ENCODE assay signal across 21 mouse cellular contexts in the genomic region with DNA sequence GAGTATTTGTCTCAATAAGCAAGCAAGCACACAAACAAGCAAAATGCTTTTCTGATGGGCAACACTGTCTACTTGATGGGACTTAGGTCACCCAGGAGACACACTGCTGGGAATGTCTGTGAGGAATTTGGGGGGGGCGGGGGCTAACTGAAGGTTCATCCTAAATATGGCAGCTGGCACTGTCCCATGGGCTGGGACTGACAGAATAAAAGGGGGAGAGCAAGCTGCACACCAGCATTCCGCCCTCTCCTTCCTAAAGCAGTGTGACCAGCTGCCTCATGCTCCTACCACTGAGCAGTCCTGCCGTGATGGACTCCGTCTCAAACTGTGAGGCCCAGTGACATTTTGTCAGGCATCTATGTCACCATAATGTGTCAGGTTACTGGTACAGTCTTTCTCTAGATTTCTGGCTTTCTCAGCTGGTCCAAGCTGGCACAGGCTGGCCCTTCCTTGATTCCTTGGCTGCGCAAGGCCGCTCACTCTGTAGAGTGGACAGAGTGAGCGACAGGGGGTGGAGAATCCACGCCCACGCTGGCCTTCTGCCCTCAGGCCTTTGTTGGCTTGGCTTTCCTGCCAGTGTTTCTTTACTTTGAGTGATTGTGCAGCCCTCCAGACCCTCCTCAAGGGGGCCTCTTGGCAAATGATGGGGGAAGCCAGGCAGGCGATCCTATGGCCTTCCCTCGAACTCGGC. TPM values are rescaled to one million over a fixed set of nuclear protein-coding genes. Genes with fewer than 3 reads are reported as not detected.
DNase-seq lines count a peak whose midpoint lies in the region; ATAC-seq and TF ChIP-seq lines count a peak whose summit lies in the region.
"Had no signal": no experiment of that assay in that cellular context is flagged by ENCODE, and none has a peak within 500 bp of the region (broad histone marks: within the 10 kb centered on the region; RNA-seq: fewer than 3 reads in every experiment).

No protein-coding gene starts in this region.

- no peak overlapping the region for H3K4me3 ChIP-seq in hindbrain, postnatal 0 days (ENCODE audit: low read length)
- H3K4me3 ChIP-seq in hindbrain, embryonic 16.5 days (ENCODE audit: low read length), result no peak overlapping the region
- peak overlapping the region; percentile 64; the same call in 1 of the 2 replicates for H3K4me3 ChIP-seq in G1E (ENCODE audit: low read depth, low read length)
- H3K4me3 ChIP-seq: embryonic facial prominence, embryonic 13.5 days; limb, embryonic 15.5 days; midbrain, embryonic 12.5 days had no signal

- TF ChIP-seq CTCF in hindbrain, postnatal 0 days (IDR thresholded peaks at IDR 0.05; ENCODE audit: low read depth), result no peak
- no peak for TF ChIP-seq CTCF in G1E (IDR thresholded peaks at IDR 0.05; ENCODE audit: low read depth, low read length)

- no peak overlapping the region for H3K9ac ChIP-seq in hindbrain, postnatal 0 days (replicated peaks; ENCODE audit: low read length)
- H3K9ac ChIP-seq in hindbrain, embryonic 16.5 days (ENCODE audit: low read depth, low read length), result no peak overlapping the region
- H3K9ac ChIP-seq: embryonic facial prominence, embryonic 13.5 days; limb, embryonic 15.5 days; midbrain, embryonic 12.5 days had no signal

- no peaks in the 10 kb centered on the region for H3K9me3 ChIP-seq in hindbrain, postnatal 0 days (ENCODE audit: low read length)
- no peaks in the 10 kb centered on the region for H3K9me3 ChIP-seq in hindbrain, embryonic 16.5 days (ENCODE audit: control insufficient read depth, low read length)
- no peaks in the 10 kb centered on the region for H3K9me3 ChIP-seq in G1E (replicated peaks)
- H3K9me3 ChIP-seq: embryonic facial prominence, embryonic 13.5 days; limb, embryonic 15.5 days; midbrain, embryonic 12.5 days had no signal

- ATAC-seq in hindbrain, postnatal 0 days, result peak; percentile 63
- ATAC-seq in hindbrain, embryonic 16.5 days, result no peak
- no peak for ATAC-seq in G1E (ENCODE audit: extremely low read depth, insufficient number of reproducible peaks, low FRiP score, poor library complexity, severe bottlenecking)
- no peak for ATAC-seq in megakaryocyte, adult 5-6 weeks (ENCODE audit: poor library complexity, severe bottlenecking)

- 37% methylated on average over 12 of the region's 12 CpGs for WGBS in hindbrain, postnatal 0 days
- WGBS in hindbrain, embryonic 16.5 days, result 52% methylated on average over 12 of the region's 12 CpGs

- H3K4me1 ChIP-seq in hindbrain, postnatal 0 days (ENCODE audit: insufficient read depth, low read length), result no peaks in the 10 kb centered on the region
- H3K4me1 ChIP-seq in hindbrain, embryonic 16.5 days (ENCODE audit: control insufficient read depth, insufficient read depth, low read depth, low read length), result no peaks in the 10 kb centered on the region
- H3K4me1 ChIP-seq in G1E (ENCODE audit: insufficient read depth, low read depth, low read length), result peaks cover 98% of the 10 kb centered on the region
- H3K4me1 ChIP-seq: midbrain, embryonic 12.5 days had no signal

- no peaks in the 10 kb centered on the region; the same call in 1 of the 2 replicates for H3K27me3 ChIP-seq in hindbrain, postnatal 0 days (ENCODE audit: insufficient read depth, low read length)
- no peaks in the 10 kb centered on the region for H3K27me3 ChIP-seq in hindbrain, embryonic 16.5 days (replicated peaks; ENCODE audit: control insufficient read depth, insufficient read depth, low read length)
- H3K27me3 ChIP-seq in G1E (ENCODE audit: insufficient read depth, low read length), result no peaks in the 10 kb centered on the region
- H3K27me3 ChIP-seq: embryonic facial prominence, embryonic 13.5 days; limb, embryonic 15.5 days had no signal

- H3K27ac ChIP-seq in hindbrain, postnatal 0 days, result no peak overlapping the region
- H3K27ac ChIP-seq in hindbrain, embryonic 16.5 days (ENCODE audit: low read depth, low read length), result no peak overlapping the region
- H3K27ac ChIP-seq: embryonic facial prominence, embryonic 13.5 days; limb, embryonic 15.5 days; midbrain, embryonic 12.5 days had no signal

- DNase-seq in hindbrain, postnatal 0 days (ENCODE audit: low spot score), result peak; percentile 49
- DNase-seq in G1E (ENCODE audit: low spot score), result no peak
- peak; percentile 4 for DNase-seq in brain, adult 2 months (ENCODE audit: low read depth, low spot score)
- DNase-seq in cerebellum, postnatal 36 days, result peak; percentile 43 to 57
- DNase-seq in kidney, postnatal 10 days, result no peak
- no peak for DNase-seq in spleen, postnatal 4 days (ENCODE audit: low spot score in 2 of 2)
- DNase-seq: adrenal gland, adult 2 months; gastrocnemius, postnatal 36 days; heart, postnatal 10 days; kidney, adult 9 months; kidney, postnatal 4 days; thymus, postnatal 4 days had no signal

- no peaks in the 10 kb centered on the region for H3K36me3 ChIP-seq in hindbrain, postnatal 0 days (ENCODE audit: insufficient read depth, low read length)
- H3K36me3 ChIP-seq in hindbrain, embryonic 16.5 days (ENCODE audit: control insufficient read depth, insufficient read depth, low read length), result no peaks in the 10 kb centered on the region
- H3K36me3 ChIP-seq in G1E (replicated peaks), result peaks cover 95% of the 10 kb centered on the region
- H3K36me3 ChIP-seq: embryonic facial prominence, embryonic 13.5 days; limb, embryonic 15.5 days; midbrain, embryonic 12.5 days had no signal

- H3K4me2 ChIP-seq in hindbrain, postnatal 0 days (ENCODE audit: low read depth, low read length), result no peak overlapping the region
- H3K4me2 ChIP-seq in hindbrain, embryonic 16.5 days (ENCODE audit: low read length), result no peak overlapping the region
- H3K4me2 ChIP-seq: embryonic facial prominence, embryonic 13.5 days; limb, embryonic 15.5 days; midbrain, embryonic 12.5 days had no signal

RNA-seq across cellular contexts. Expression of a gene that starts 10.9 kb away (rescaled TPM):
- total RNA-seq in hindbrain, postnatal 0 days (2014; rRNA removed), result not detected in 2 replicates
- not detected in 2 replicates for polyA plus RNA-seq in hindbrain, postnatal 0 days (2015; fragmentation: Nextera tagmentation; extraction: Ambion mirVana)
- polyA plus RNA-seq in hindbrain, embryonic 16.5 days (2015; fragmentation: Nextera tagmentation; extraction: Ambion mirVana), result not detected in 2 replicates
- 537 and 588 TPM in 2 replicates for total RNA-seq in G1E (2014; fragmentation: Nextera tagmentation)
- 104 and 131 TPM in 2 replicates for total RNA-seq in G1E (2017)
- 649 and 739 TPM in 2 replicates for polyA plus RNA-seq in G1E (2012)
- total RNA-seq in megakaryocyte, adult 5-6 weeks (2015), result 2.9 and 7.4 TPM in 2 replicates
- 6.1 and 7.8 TPM in 2 replicates for total RNA-seq in megakaryocyte, adult 5-6 weeks (2017)
- total RNA-seq: adrenal gland, adult 2 months; gastrocnemius, postnatal 36 days; heart, postnatal 10 days; layer of hippocampus, postnatal 14 days; left cerebral cortex, postnatal 10 days had no signal

RNA-seq across cellular contexts. Expression of a gene that starts 27.3 kb away (rescaled TPM):
- total RNA-seq in hindbrain, postnatal 0 days (2014; rRNA removed), result 23.1 and 28.4 TPM in 2 replicates
- 27.4 and 29.5 TPM in 2 replicates for polyA plus RNA-seq in hindbrain, postnatal 0 days (2015; fragmentation: Nextera tagmentation; extraction: Ambion mirVana)
- 39.5 and 44.1 TPM in 2 replicates for polyA plus RNA-seq in hindbrain, embryonic 16.5 days (2015; fragmentation: Nextera tagmentation; extraction: Ambion mirVana)
- 60.2 and 60.9 TPM in 2 replicates for total RNA-seq in G1E (2014; fragmentation: Nextera tagmentation)
- 16.6 and 19.0 TPM in 2 replicates for total RNA-seq in G1E (2017)
- polyA plus RNA-seq in G1E (2012), result 19.6 and 26.0 TPM in 2 replicates
- total RNA-seq in megakaryocyte, adult 5-6 weeks (2015), result 12.2 and 15.2 TPM in 2 replicates
- 10.3 and 13.7 TPM in 2 replicates for total RNA-seq in megakaryocyte, adult 5-6 weeks (2017)

RNA-seq across cellular contexts. Expression of a gene that starts 30.2 kb away (rescaled TPM):
- 33.9 and 42.3 TPM in 2 replicates for total RNA-seq in hindbrain, postnatal 0 days (2014; rRNA removed)
- 20.0 and 22.7 TPM in 2 replicates for polyA plus RNA-seq in hindbrain, postnatal 0 days (2015; fragmentation: Nextera tagmentation; extraction: Ambion mirVana)
- polyA plus RNA-seq in hindbrain, embryonic 16.5 days (2015; fragmentation: Nextera tagmentation; extraction: Ambion mirVana), result 28.8 and 30.6 TPM in 2 replicates
- total RNA-seq in G1E (2014; fragmentation: Nextera tagmentation) (35.7 and 39.0 TPM in 2 replicates), G1E (2017) (22.1 and 26.6 TPM in 2 replicates)
- 3.5 and 5.8 TPM in 2 replicates for polyA plus RNA-seq in G1E (2012)
- 8.9 and 10.9 TPM in 2 replicates for total RNA-seq in megakaryocyte, adult 5-6 weeks (2015)
- 11.7 and 12.9 TPM in 2 replicates for total RNA-seq in megakaryocyte, adult 5-6 weeks (2017)

RNA-seq across cellular contexts. Expression of a gene that starts 47.7 kb away (rescaled TPM):
- total RNA-seq in hindbrain, postnatal 0 days (2014; rRNA removed), result not detected in 2 replicates
- polyA plus RNA-seq in hindbrain, postnatal 0 days (2015; fragmentation: Nextera tagmentation; extraction: Ambion mirVana), result not detected in 2 replicates
- not detected in 2 replicates for polyA plus RNA-seq in hindbrain, embryonic 16.5 days (2015; fragmentation: Nextera tagmentation; extraction: Ambion mirVana)
- total RNA-seq in G1E (2014; fragmentation: Nextera tagmentation), result not detected in 2 replicates
- not detected in 2 replicates for total RNA-seq in G1E (2017)
- not detected in 2 replicates for polyA plus RNA-seq in G1E (2012)
- total RNA-seq in megakaryocyte, adult 5-6 weeks (2015), result not detected in 2 replicates
- not detected in 2 replicates for total RNA-seq in megakaryocyte, adult 5-6 weeks (2017)
- total RNA-seq: common myeloid progenitor, adult 5-6 weeks; gastrocnemius, postnatal 36 days; heart, postnatal 10 days; layer of hippocampus, postnatal 14 days; left cerebral cortex, postnatal 10 days; neutrophil, adult 5-6 weeks had no signal
- polyA plus RNA-seq: adrenal gland, adult 2 months; embryonic facial prominence, embryonic 13.5 days; limb, embryonic 15.5 days; midbrain, embryonic 12.5 days had no signal

Comparison
In these comparisons a context has a peak if more than half of its experiments do, and no peak if none do; other contexts are left out.
1. DNase-seq: peak in hindbrain, postnatal 0 days (single experiment), brain, adult 2 months (single experiment) and cerebellum, postnatal 36 days (2 of 2); none in G1E (single experiment), kidney, postnatal 10 days (single experiment) and spleen, postnatal 4 days (0 of 2).
2. RNA of a gene that starts 10.9 kb away (total RNA-seq): 104 to 588 TPM in G1E; 2.9 to 7.8 TPM in megakaryocyte, adult 5-6 weeks and not detected in hindbrain, postnatal 0 days; every median in the first group is over 10 times any median in the second.